Mouse (Mus musculus) urinary bladder, adult 2 months (tissue): ENCODE measurements around the gene Olfr1301. TPM values are rescaled to one million over a fixed set of nuclear protein-coding genes. Genes with fewer than 3 reads are reported as not detected.

Experiments
- DNase-seq: peaks from one replicate; pipeline ENCODE4 v3.0.0; 2022; ENCODE audit warnings: low spot score
- polyA plus RNA-seq: library from polyadenylated mRNA; depleted of rRNA; stranded (reverse); fragments of >200 nt; gene quantifications from 2 replicates; pipeline ENCODE4 v1.2.3, GENCODE M21; 2012; rRNA removed

Gene Olfr1301
- polyA plus RNA-seq = not detected in 2 replicates

DNA sequence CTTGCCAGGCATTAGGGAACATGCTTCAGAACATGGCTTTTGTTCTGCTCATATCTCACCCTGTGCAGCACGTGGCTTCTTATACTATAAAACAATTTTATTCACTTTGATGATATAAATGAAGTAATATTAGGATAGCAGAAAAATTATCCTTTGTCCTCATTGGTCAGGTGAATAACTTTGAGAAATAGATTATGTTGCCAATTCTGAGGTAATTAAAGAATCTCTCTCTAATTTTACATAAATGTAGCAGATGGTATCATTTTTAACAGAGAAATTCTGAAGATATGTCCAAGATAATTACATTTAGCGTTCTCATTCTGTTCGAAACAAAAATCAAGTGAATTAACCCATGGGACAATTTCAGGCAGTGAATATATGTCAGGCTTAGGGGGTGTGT lies at the start of gene Olfr1301:
Olfr1301 (plus strand) TSS at position 301 of the 400 bp plus-strand sequence.
- DNase-seq = no peak

DNA sequence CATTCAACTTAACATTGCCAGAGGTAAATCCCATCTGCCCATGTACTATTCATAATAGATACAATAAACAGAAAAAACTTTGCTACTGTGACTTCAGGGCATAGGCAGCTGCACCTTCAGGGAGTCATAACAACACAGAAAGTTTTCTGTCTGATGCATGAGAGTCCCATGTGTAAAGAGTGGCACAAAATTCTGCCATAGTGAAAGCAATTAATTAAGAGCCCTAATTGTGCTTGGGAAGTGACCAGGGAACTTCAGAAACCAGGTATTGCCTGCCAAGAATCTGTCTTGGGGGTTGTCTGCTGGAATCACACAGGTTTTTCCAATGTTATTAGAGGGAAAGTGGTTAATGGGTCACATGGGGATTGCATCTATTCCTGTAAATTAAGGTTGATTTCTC lies 24.1 kb upstream of the Olfr1301 start:
- no peak for DNase-seq

DNA sequence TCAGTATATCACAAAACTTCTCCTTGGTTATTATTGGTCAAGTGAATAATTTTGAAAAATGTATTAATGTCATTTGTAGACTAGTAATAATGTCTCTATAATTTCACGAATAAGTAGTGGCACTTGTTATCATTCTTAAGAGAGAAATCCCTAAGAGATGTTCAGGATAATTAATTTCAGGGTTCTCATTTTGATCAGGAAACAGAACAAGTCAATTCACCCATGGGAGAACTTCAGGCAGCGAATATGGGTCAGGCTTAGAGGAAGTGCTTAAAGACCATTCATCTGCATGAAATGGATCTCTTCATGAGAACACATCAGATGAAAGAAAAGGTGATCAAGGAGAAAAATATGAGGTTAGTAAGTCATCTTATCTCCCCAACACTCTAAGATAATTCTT lies 26.3 kb downstream of the Olfr1301 start, which contains the start of gene Olfr1302:
Olfr1302 (plus strand) TSS at position 301 of the 400 bp plus-strand sequence.
- no peak for DNase-seq

Other genes with a start within 250 kb of the Olfr1301 start
- gene Olfr1293-ps, start 225.8 kb upstream of the Olfr1301 start, polyA plus RNA-seq = not detected in 2 replicates
- not detected in 2 replicates for gene Olfr1294, start 210.7 kb upstream of the Olfr1301 start, polyA plus RNA-seq
- not detected in 2 replicates for gene Olfr1295, start 181.3 kb upstream of the Olfr1301 start, polyA plus RNA-seq
- not detected in 2 replicates for gene Olfr1297, start 124.5 kb upstream of the Olfr1301 start, polyA plus RNA-seq
- not detected in 2 replicates for gene Olfr1298, start 101.8 kb upstream of the Olfr1301 start, polyA plus RNA-seq
- gene Olfr1299, start 89.6 kb upstream of the Olfr1301 start, polyA plus RNA-seq = not detected in 2 replicates
- not detected in 2 replicates for gene Olfr1302, start 26.4 kb downstream of the Olfr1301 start, polyA plus RNA-seq
- not detected in 2 replicates for gene Olfr1303, start 69.3 kb downstream of the Olfr1301 start, polyA plus RNA-seq
- not detected in 2 replicates for gene Olfr1305, start 126.1 kb downstream of the Olfr1301 start, polyA plus RNA-seq
- gene Olfr1306, start 165.3 kb downstream of the Olfr1301 start, polyA plus RNA-seq = not detected in 2 replicates
- not detected in 2 replicates for gene Olfr1307, start 198.4 kb downstream of the Olfr1301 start, polyA plus RNA-seq
- not detected in 2 replicates for gene Olfr1308, start 213.9 kb downstream of the Olfr1301 start, polyA plus RNA-seq
- gene Olfr1309, start 239.3 kb downstream of the Olfr1301 start, polyA plus RNA-seq = not detected in 2 replicates